Mouse (Mus musculus): ENCODE data around the gene Sel1l3. TPM values are rescaled to one million over a fixed set of nuclear protein-coding genes. Genes with fewer than 3 reads are reported as not detected.

The Sel1l3 gene
- polyA plus RNA-seq, 1 experiment from 2014 or later, result 2.6 TPM

DNA sequence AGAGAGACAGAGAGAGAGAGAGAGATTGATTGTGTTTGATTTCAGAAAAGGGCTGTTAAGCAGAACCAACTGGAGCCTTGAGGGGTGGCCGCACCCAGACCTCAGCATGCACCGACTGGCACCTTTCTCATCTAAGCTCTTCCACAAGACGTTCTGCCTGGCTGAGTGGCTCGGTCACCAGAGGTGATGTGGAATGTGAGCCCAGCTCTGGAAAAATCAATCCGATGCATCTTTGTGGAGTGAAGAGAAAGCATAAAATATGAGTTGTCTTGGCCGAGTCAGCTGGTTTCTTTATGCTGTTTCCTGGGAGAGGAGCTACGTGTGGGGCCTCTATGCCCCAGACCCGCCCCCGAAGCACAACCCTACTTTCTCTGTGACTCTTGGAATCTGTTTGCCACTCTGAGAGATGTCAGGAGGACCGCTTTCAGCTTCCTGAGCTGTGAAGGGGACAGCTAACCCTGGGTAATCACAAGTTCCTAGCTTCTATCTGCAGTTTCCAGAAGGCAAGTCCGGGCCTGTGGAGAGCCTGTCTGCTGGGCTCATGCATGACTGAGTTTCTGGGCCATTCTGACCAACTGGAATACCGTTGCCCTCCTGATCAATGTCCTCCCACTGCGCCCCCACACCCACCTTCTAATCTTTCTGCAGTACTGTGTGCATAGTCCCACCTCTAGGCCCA is 109.4 kb downstream of the Sel1l3 start:
- Histone ChIP-seq H3K4me1 (no peaks in the 10 kb centered on the region), H3K9ac (no peak overlapping the region), H3K36me3 (no peaks in the 10 kb centered on the region), H3K9me3 (no peaks in the 10 kb centered on the region), H3K27ac (no peak overlapping the region), H3K4me3 (no peak overlapping the region), H3K4me2 (replicated peaks) (no peak overlapping the region), H3K27me3 (no peaks in the 10 kb centered on the region)
- ATAC-seq (ENCODE audit: low FRiP score, low read depth), result no peak
- WGBS, result 78% methylated on average over 13 of the region's 13 CpGs

DNA sequence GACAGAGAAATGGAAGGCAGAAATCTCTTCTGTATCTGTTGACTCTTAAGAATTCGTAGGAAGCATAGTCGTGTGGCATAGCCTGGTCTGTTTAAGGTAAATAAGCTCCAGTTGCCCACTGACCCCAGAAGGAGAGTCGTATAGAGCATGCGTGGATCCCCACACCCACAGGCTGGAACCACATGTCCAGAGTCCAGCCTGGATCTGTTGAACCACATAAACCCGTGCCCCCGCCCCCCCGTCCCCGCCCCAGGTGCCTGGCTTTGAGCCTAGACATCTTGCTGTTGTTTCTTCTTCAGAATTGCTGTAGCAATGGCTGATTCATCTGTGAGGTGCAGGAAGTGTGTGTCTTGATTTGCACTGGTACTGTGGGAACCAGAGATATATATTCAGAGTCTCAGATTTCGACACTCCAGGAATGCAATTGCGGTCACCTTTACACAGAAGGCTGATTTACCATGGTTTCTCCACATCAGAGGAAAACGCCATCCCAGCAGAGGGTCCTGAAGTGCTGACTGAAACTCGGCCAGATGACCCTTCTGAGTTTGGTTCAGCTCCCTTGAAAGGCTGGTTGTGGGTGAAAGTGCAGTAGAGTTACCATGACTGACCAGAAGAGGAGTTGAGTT is 111.8 kb downstream of the Sel1l3 start:
- Histone ChIP-seq H3K4me1 (no peaks in the 10 kb centered on the region), H3K27me3 (no peaks in the 10 kb centered on the region), H3K4me2 (replicated peaks) (no peak overlapping the region), H3K36me3 (no peaks in the 10 kb centered on the region), H3K9me3 (no peaks in the 10 kb centered on the region), H3K9ac (no peak overlapping the region), H3K27ac (no peak overlapping the region), H3K4me3 (no peak overlapping the region)
- WGBS, result 67% methylated on average over 12 of the region's 12 CpGs
- no peak for ATAC-seq (ENCODE audit: low FRiP score, low read depth)

DNA sequence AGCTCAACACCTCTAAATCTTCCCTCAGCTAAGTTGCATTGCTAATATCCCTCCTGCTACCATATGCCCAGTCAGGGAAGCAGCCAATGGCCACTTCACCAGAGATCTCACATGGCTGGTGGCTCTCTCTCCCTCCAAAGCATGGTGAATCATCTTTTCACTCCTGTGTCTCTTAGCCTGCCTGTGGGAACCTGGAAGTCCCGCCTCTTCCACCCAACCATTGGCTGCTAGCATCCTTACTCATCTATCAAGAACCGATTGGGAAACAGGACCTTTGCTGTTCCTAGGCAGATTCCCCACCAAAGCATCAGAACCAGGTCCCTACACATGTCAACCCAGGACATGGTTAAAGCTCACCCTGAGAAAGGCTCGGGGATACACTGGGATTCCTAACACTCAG is 122.4 kb downstream of the Sel1l3 start:
- Histone ChIP-seq H3K27ac (no peak overlapping the region), H3K4me3 (no peak overlapping the region), H3K4me1 (no peaks in the 10 kb centered on the region), H3K4me2 (replicated peaks) (no peak overlapping the region), H3K9ac (no peak overlapping the region), H3K36me3 (no peaks in the 10 kb centered on the region), H3K27me3 (no peaks in the 10 kb centered on the region), H3K9me3 (no peaks in the 10 kb centered on the region)
- no peak for ATAC-seq (ENCODE audit: low FRiP score, low read depth)
- WGBS, result 70% methylated on average over 3 of the region's 3 CpGs

DNA sequence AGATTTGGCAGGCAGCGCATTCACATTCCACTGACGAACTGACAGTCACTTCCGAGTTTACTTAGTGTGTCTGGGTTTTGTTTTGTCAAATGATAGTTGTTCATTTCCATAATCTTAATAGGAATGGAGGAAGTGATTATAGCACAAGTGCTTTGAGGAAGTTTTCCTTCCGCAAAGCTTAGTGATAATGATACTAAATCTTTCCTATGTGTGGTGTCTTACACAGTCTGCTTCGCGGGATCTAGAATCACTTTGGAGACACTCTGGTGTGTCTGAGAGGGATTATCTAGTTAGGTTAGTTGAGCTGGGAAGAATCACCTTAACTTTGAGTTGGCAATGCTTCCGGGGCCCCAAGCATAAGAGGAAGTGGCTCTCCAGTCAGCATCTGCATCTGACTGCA is 126.3 kb downstream of the Sel1l3 start:
- ATAC-seq (ENCODE audit: low FRiP score, low read depth), result no peak
- H3K4me2 ChIP-seq (replicated peaks), result no peak overlapping the region
- H3K9ac ChIP-seq, result no peak overlapping the region
- no peak overlapping the region for H3K4me3 ChIP-seq
- no peaks in the 10 kb centered on the region for H3K4me1 ChIP-seq
- H3K27ac ChIP-seq, result no peak overlapping the region
- H3K9me3 ChIP-seq, result no peaks in the 10 kb centered on the region
- H3K36me3 ChIP-seq, result no peaks in the 10 kb centered on the region
- no peaks in the 10 kb centered on the region for H3K27me3 ChIP-seq
- WGBS, result 88% methylated on average over 7 of the region's 7 CpGs

DNA sequence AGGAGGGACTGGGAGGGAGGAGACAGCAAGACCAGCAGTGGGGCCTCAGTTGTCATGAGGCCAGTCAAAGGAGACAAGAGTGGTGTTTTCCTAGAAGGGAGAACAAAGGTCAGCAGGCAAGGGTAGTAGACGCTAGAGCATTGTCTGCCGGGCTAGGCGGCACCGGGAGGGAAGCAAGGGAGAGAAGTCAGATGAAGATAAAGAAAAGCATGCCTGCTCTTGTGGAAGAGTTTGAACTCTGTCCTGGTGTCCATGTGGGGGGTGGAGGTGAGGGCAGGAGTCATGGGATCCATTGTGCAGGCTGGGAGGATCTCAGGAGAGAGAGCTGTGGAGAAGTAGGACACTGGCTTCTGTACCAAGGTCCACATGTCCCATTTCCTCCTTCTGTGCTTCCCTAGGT is 135.3 kb downstream of the Sel1l3 start:
- no peaks in the 10 kb centered on the region for H3K27me3 ChIP-seq
- no peak overlapping the region for H3K27ac ChIP-seq
- no peak for ATAC-seq (ENCODE audit: low FRiP score, low read depth)
- no peaks in the 10 kb centered on the region for H3K4me1 ChIP-seq
- no peaks in the 10 kb centered on the region for H3K36me3 ChIP-seq
- H3K4me3 ChIP-seq, result no peak overlapping the region
- WGBS, result 88% methylated on average over 4 of the region's 4 CpGs
- no peak overlapping the region for H3K4me2 ChIP-seq (replicated peaks)
- H3K9ac ChIP-seq, result no peak overlapping the region
- no peaks in the 10 kb centered on the region for H3K9me3 ChIP-seq

DNA sequence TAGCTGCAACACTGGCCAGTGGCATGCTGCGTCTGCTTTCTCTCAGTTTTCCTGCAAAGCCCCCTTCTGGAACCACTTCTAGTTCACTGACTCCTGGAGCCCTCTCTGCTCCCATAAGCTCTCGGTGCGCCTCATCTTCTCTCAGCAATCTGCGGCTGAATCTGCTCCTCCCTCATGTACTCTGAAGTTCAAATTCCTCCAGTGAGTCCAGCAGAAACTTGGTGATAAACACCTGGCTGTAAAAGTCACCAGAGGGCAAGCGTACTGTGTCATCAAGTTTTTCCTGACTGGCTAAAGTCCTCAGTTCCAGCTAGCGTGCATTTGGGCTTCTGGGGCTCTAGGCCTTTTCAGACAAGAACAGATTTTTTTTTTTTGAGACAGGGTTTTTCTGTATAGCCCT is 139.2 kb downstream of the Sel1l3 start:
- no peak overlapping the region for H3K4me2 ChIP-seq (replicated peaks)
- no peak overlapping the region for H3K27ac ChIP-seq
- H3K36me3 ChIP-seq, result no peaks in the 10 kb centered on the region
- H3K9ac ChIP-seq, result no peak overlapping the region
- WGBS, result 54% methylated on average over 6 of the region's 6 CpGs
- H3K9me3 ChIP-seq, result no peaks in the 10 kb centered on the region
- no peak for ATAC-seq (ENCODE audit: low FRiP score, low read depth)
- no peaks in the 10 kb centered on the region for H3K4me1 ChIP-seq
- no peaks in the 10 kb centered on the region for H3K27me3 ChIP-seq
- H3K4me3 ChIP-seq, result no peak overlapping the region

DNA sequence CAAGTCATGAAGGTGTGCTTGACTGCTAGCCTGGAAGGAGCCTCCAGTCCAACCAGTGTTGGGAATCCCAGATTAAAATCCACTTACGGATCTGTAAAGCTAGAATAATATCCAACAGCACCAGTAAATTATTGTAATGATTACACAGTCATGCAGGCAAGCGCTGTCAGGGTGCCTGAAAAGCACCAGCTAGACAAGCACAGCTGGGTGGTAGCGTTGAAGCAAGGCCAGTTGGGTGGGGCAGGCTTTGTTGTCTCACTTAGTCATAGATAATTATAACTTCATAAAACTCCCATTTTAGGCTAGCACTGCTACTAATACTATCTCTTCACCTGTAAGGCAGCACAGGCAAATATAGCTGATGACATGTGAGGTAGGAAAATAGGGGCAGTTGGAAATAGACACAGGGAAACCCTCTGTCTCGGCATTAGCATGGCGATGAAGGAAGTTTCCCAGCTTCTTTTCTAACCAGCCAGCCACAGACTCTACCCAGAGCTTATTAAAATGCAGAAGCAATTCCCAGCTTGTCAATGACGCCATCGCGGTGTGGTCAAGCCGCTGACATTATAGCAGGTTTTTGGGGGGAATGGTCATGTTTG is 152.1 kb downstream of the Sel1l3 start:
- ATAC-seq (ENCODE audit: low FRiP score, low read depth), result no peak
- H3K9ac ChIP-seq, result no peak overlapping the region
- no peaks in the 10 kb centered on the region for H3K4me1 ChIP-seq
- no peaks in the 10 kb centered on the region for H3K9me3 ChIP-seq
- H3K27me3 ChIP-seq, result no peaks in the 10 kb centered on the region
- H3K27ac ChIP-seq, result no peak overlapping the region
- H3K4me2 ChIP-seq (replicated peaks), result no peak overlapping the region
- H3K4me3 ChIP-seq, result no peak overlapping the region
- no peaks in the 10 kb centered on the region for H3K36me3 ChIP-seq
- 92% methylated on average over 9 of the region's 9 CpGs for WGBS

Other genes starting within 250 kb of the Sel1l3 start
- gene Slc34a2, start 175.8 kb downstream of the Sel1l3 start, polyA plus RNA-seq (2015; fragmentation: Nextera tagmentation; extraction: Ambion mirVana), result 0.04 TPM in 1 of 2 replicates, not detected in the other
- gene Smim20, start 53.2 kb upstream of the Sel1l3 start, polyA plus RNA-seq (2015; fragmentation: Nextera tagmentation; extraction: Ambion mirVana), result 78.0 and 88.5 TPM in 2 replicates